Mouse (Mus musculus): ENCODE results near the gene Zkscan3. TPM values are rescaled to one million over a fixed set of nuclear protein-coding genes. Genes with fewer than 3 reads are reported as not detected.
A peak's percentile ranks its signal among the peaks of the same experiment; 100 is the strongest.
"Not testable (repeated sequence)": the region's sequence is repeated elsewhere in the genome, so short reads cannot be mapped to it uniquely, and the experiment has no call there.

Gene Zkscan3
- polyA plus RNA-seq, 1 experiment = 0.69 TPM

- Histone ChIP-seq H3K4me1 (ENCODE audit: control insufficient read depth) (peaks cover 27% of the 10 kb centered on the region), H3K27me3 (ENCODE audit: control insufficient read depth) (no peaks in the 10 kb centered on the region), H3K36me3 (ENCODE audit: control insufficient read depth) (peaks cover 45% of the 10 kb centered on the region), H3K4me3 (replicated peaks) (peak overlapping the region; percentile 82), H3K9me3 (ENCODE audit: control insufficient read depth, low read length) (no peaks in the 10 kb centered on the region)
- no peak for TF ChIP-seq GATA1 (IDR thresholded peaks at IDR 0.05; ENCODE audit: low read length)
- TF ChIP-seq TAL1 (IDR thresholded peaks at IDR 0.05; ENCODE audit: low read length) = no peak
Measured at GRCm38 (mm10) chr13:21401636-21402286, 794 bp downstream of the Zkscan3 start.

- Histone ChIP-seq H3K36me3 (ENCODE audit: control insufficient read depth) (peaks cover 51% of the 10 kb centered on the region), H3K27me3 (ENCODE audit: control insufficient read depth) (no peaks in the 10 kb centered on the region), H3K4me1 (ENCODE audit: control insufficient read depth) (peaks cover 27% of the 10 kb centered on the region), H3K9me3 (ENCODE audit: control insufficient read depth, low read length) (no peaks in the 10 kb centered on the region), H3K4me3 (replicated peaks) (peak overlapping the region; percentile 82)
- TF ChIP-seq GATA1 (IDR thresholded peaks at IDR 0.05; ENCODE audit: low read length) (no peak), TAL1 (IDR thresholded peaks at IDR 0.05; ENCODE audit: low read length) (no peak)
Measured at GRCm38 (mm10) chr13:21401166-21401565, 1.4 kb downstream of the Zkscan3 start.

- no peak for TF ChIP-seq TAL1 (IDR thresholded peaks at IDR 0.05; ENCODE audit: low read length)
- TF ChIP-seq GATA1 (IDR thresholded peaks at IDR 0.05; ENCODE audit: low read length) = no peak
- Histone ChIP-seq H3K9me3 (ENCODE audit: control insufficient read depth, low read length) (peaks cover 3% of the 10 kb centered on the region; the same call in 1 of the 2 replicates), H3K4me1 (ENCODE audit: control insufficient read depth) (peaks cover 20% of the 10 kb centered on the region), H3K27me3 (ENCODE audit: control insufficient read depth) (no peaks in the 10 kb centered on the region), H3K36me3 (ENCODE audit: control insufficient read depth) (peaks cover 88% of the 10 kb centered on the region), H3K4me3 (replicated peaks) (no peak overlapping the region)
Measured at GRCm38 (mm10) chr13:21397486-21397885, 5.1 kb downstream of the Zkscan3 start.

GRCm38 (mm10) chr13:21396048-21396447 lies 6.5 kb downstream of the Zkscan3 start:
- peaks cover 13% of the 10 kb centered on the region for H3K4me1 ChIP-seq (ENCODE audit: control insufficient read depth)
- peaks cover 98% of the 10 kb centered on the region for H3K36me3 ChIP-seq (ENCODE audit: control insufficient read depth)

GRCm38 (mm10) chr13:21395623-21396022 lies 6.9 kb downstream of the Zkscan3 start:
- Histone ChIP-seq H3K4me3 (replicated peaks) (no peak overlapping the region), H3K4me1 (ENCODE audit: control insufficient read depth) (peaks cover 9% of the 10 kb centered on the region), H3K36me3 (ENCODE audit: control insufficient read depth) (peaks cover 98% of the 10 kb centered on the region), H3K27me3 (ENCODE audit: control insufficient read depth) (no peaks in the 10 kb centered on the region), H3K9me3 (ENCODE audit: control insufficient read depth, low read length) (peaks cover 3% of the 10 kb centered on the region; the same call in 1 of the 2 replicates)
- TF ChIP-seq GATA1 (IDR thresholded peaks at IDR 0.05; ENCODE audit: low read length) (no peak), TAL1 (IDR thresholded peaks at IDR 0.05; ENCODE audit: low read length) (no peak)

More at GRCm38 (mm10) chr13:21396048-21396447, 6.5 kb downstream of the Zkscan3 start:
- not testable (repeated sequence) for H3K4me3 ChIP-seq (replicated peaks); H3K9me3 ChIP-seq (ENCODE audit: control insufficient read depth, low read length); H3K27me3 ChIP-seq (ENCODE audit: control insufficient read depth)

- no peak overlapping the region for H3K4me3 ChIP-seq (replicated peaks)
- H3K9me3 ChIP-seq (ENCODE audit: control insufficient read depth, low read length) = peaks cover 3% of the 10 kb centered on the region; the same call in 1 of the 2 replicates
- no peak for TF ChIP-seq TAL1 (IDR thresholded peaks at IDR 0.05; ENCODE audit: low read length)
- TF ChIP-seq GATA1 (IDR thresholded peaks at IDR 0.05; ENCODE audit: low read length) = no peak
- H3K36me3 ChIP-seq (ENCODE audit: control insufficient read depth) = peaks cover 98% of the 10 kb centered on the region
- H3K4me1 ChIP-seq (ENCODE audit: control insufficient read depth) = peaks cover 6% of the 10 kb centered on the region
- no peaks in the 10 kb centered on the region for H3K27me3 ChIP-seq (ENCODE audit: control insufficient read depth)
Measured at GRCm38 (mm10) chr13:21395211-21395610, 7.3 kb downstream of the Zkscan3 start.

- Histone ChIP-seq H3K36me3 (ENCODE audit: control insufficient read depth) (no peaks in the 10 kb centered on the region), H3K4me3 (replicated peaks) (no peak overlapping the region), H3K9me3 (ENCODE audit: control insufficient read depth, low read length) (no peaks in the 10 kb centered on the region), H3K27me3 (ENCODE audit: control insufficient read depth) (no peaks in the 10 kb centered on the region), H3K4me1 (ENCODE audit: control insufficient read depth) (no peaks in the 10 kb centered on the region)
- TF ChIP-seq GATA1 (IDR thresholded peaks at IDR 0.05; ENCODE audit: low read length) = no peak
- TF ChIP-seq TAL1 (IDR thresholded peaks at IDR 0.05; ENCODE audit: low read length) = no peak
Measured at GRCm38 (mm10) chr13:21377773-21378172, 24.8 kb downstream of the Zkscan3 start.

- no peak for TF ChIP-seq TAL1 (IDR thresholded peaks at IDR 0.05; ENCODE audit: low read length)
- TF ChIP-seq GATA1 (IDR thresholded peaks at IDR 0.05; ENCODE audit: low read length) = no peak
Measured at GRCm38 (mm10) chr13:21372700-21373099, 29.9 kb downstream of the Zkscan3 start.

GRCm38 (mm10) chr13:21366635-21367034 lies 35.9 kb downstream of the Zkscan3 start:
- TF ChIP-seq GATA1 (IDR thresholded peaks at IDR 0.05; ENCODE audit: low read length) = no peak
- no peak for TF ChIP-seq TAL1 (IDR thresholded peaks at IDR 0.05; ENCODE audit: low read length)
- H3K36me3 ChIP-seq (ENCODE audit: control insufficient read depth) = peaks cover 48% of the 10 kb centered on the region
- H3K9me3 ChIP-seq (ENCODE audit: control insufficient read depth, low read length) = no peaks in the 10 kb centered on the region
- H3K4me1 ChIP-seq (ENCODE audit: control insufficient read depth) = peaks cover 37% of the 10 kb centered on the region
- no peak overlapping the region for H3K4me3 ChIP-seq (replicated peaks)
- no peaks in the 10 kb centered on the region for H3K27me3 ChIP-seq (ENCODE audit: control insufficient read depth)

More at GRCm38 (mm10) chr13:21372700-21373099, 29.9 kb downstream of the Zkscan3 start:
- peaks cover 31% of the 10 kb centered on the region for H3K36me3 ChIP-seq (ENCODE audit: control insufficient read depth)
- no peaks in the 10 kb centered on the region for H3K9me3 ChIP-seq (ENCODE audit: control insufficient read depth, low read length)
- no peaks in the 10 kb centered on the region for H3K27me3 ChIP-seq (ENCODE audit: control insufficient read depth)
- no peak overlapping the region for H3K4me3 ChIP-seq (replicated peaks)
- peaks cover 6% of the 10 kb centered on the region for H3K4me1 ChIP-seq (ENCODE audit: control insufficient read depth)
